Mouse (Mus musculus) liver, adult 2 months (tissue): ENCODE data around the gene Galnt11.

Experiments used
- CTCF ChIP-seq: fragments of 200-500 bp; IDR thresholded peaks from 2 replicates; pipeline ENCODE4 v1.5.1; 2011; ENCODE audit warnings: low read depth, low read length, control low read depth
- POLR2A ChIP-seq: fragments of 200-500 bp; IDR thresholded peaks from 2 replicates; pipeline ENCODE4 v1.6.1; 2011; ENCODE audit warnings: low read length, control low read depth; ENCODE audit not compliant: insufficient read depth; ENCODE audit errors: extremely low read depth

GRCm38 (mm10) chr5:25181004-25181531 lies 40.6 kb upstream of the Galnt11 start, which contains the start of gene Galntl5:
- TF ChIP-seq CTCF (no peak), POLR2A (no peak)
